Mouse (Mus musculus) spleen, postnatal 10 days (tissue): ENCODE data around the gene Gm13285.
A peak's percentile ranks its signal among the peaks of the same experiment; 100 is the strongest.
"Not testable (repeated sequence)": the region's sequence is repeated elsewhere in the genome, so short reads cannot be mapped to it uniquely, and the experiment has no call there.

Experiments
- DNase-seq, 2 experiments: peaks; one replicate each; pipeline ENCODE4 v3.0.0; 2021 to 2022; ENCODE audit warnings: low spot score in 2 of 2

Gm13285 gene

DNA sequence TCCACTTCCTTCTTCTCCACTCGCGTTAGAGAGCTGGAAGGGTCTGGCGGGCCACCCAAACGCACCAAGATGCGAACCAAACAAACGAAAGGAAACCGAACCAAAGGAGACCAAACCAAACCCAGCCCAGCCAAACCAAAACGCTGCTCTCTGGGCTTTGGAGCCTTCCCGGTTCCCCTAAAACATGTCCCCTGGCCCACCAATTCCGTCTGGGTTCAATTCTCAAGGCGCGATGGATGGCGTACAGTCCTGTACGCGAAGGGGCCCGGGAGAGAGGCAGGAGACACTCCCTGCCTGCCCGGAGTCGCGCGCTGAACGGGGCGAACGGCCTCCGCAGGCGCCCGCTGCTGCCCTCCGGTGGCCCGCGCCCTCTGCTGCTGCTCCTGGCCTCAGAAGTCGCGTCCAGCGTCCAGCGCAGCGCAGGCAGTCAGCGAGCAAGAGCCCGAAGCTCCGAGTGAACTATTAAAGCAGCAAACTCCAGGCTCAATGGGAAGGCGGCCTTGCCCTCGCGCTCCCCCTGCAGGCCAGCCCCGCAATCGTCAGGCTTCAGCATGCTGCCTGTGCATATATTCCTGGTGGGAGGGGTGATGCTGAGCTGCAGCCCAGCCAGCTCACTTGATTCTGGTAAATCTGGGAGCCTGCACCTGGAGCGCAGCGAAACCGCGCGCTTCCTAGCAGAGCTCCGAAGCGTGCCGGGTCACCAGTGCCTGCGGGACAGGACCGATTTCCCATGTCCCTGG is 5.4 kb upstream of the Gm13285 start, which contains the start of gene Gm13275:
TSS of gene Gm13275 (plus strand) at position 552 of the 740 bp plus-strand sequence.
- peak; percentile 47 to 79 for DNase-seq

DNA sequence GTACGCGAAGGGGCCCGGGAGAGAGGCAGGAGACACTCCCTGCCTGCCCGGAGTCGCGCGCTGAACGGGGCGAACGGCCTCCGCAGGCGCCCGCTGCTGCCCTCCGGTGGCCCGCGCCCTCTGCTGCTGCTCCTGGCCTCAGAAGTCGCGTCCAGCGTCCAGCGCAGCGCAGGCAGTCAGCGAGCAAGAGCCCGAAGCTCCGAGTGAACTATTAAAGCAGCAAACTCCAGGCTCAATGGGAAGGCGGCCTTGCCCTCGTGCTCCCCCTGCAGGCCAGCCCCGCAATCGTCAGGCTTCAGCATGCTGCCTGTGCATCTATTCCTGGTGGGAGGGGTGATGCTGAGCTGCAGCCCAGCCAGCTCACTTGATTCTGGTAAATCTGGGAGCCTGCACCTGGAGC is 2.4 kb upstream of the Gm13285 start, which contains the start of gene Gm13279:
TSS of gene Gm13279 (plus strand) at position 301 of the 400 bp plus-strand sequence.
- not testable (repeated sequence) for DNase-seq

DNA sequence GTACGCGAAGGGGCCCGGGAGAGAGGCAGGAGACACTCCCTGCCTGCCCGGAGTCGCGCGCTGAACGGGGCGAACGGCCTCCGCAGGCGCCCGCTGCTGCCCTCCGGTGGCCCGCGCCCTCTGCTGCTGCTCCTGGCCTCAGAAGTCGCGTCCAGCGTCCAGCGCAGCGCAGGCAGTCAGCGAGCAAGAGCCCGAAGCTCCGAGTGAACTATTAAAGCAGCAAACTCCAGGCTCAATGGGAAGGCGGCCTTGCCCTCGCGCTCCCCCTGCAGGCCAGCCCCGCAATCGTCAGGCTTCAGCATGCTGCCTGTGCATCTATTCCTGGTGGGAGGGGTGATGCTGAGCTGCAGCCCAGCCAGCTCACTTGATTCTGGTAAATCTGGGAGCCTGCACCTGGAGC is 3.5 kb downstream of the Gm13285 start, which contains the start of gene Gm13287:
TSS of gene Gm13287 (plus strand) at position 301 of the 400 bp plus-strand sequence.
- DNase-seq: not testable (repeated sequence)

DNA sequence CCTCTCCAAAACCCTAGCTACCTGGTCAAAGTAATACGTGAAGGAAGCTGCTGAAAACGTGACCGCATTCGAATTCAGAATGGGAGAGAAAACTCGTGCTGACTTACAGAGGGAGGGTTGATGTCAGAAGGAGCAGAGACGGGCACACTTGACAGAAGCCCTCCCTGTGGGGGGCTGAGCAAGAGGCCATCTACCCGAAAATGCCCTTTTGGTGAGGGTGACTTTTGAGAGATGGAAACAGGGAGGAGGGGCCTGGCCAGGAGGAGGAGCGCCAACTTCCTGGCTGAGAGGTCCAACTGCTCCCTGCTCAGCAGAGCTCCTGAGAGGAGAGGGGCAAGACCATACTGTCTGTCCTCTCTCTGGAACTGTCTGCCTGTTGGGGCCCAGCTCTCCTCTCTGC is 5.8 kb downstream of the Gm13285 start, which contains the start of gene Gm13288:
TSS of gene Gm13288 (plus strand) at position 301 of the 400 bp plus-strand sequence.
- not testable (repeated sequence) for DNase-seq

DNA sequence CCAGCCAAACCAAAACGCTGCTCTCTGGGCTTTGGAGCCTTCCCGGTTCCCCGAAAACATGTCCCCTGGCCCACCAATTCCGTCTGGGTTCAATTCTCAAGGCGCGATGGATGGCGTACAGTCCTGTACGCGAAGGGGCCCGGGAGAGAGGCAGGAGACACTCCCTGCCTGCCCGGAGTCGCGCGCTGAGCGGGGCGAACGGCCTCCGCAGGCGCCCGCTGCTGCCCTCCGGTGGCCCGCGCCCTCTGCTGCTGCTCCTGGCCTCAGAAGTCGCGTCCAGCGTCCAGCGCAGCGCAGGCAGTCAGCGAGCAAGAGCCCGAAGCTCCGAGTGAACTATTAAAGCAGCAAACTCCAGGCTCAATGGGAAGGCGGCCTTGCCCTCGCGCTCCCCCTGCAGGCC is 6.3 kb downstream of the Gm13285 start:
- DNase-seq: peak in 1 of 2 experiments; percentile 16

DNA sequence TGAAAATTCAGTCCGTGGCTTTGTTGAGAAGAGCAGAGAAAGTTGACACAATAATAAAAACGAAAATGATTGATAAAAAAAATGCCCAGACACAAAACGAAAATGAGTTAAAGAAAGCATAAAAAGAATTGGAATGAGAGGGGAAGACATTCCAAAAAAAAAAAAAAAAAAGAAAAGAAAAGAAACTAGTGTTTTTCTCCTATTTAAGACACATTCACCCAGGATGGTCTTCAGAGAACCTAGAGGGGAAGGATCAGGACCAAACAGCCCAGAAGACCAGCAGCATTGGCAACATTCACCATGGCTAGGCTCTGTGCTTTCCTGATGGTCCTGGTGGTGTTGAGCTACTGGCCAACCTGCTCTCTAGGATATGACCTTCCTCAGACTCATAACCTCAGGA is 16.5 kb downstream of the Gm13285 start, which contains the start of gene Ifna7:
TSS of gene Ifna7 (plus strand) at position 301 of the 400 bp plus-strand sequence.
- DNase-seq: no peak

DNA sequence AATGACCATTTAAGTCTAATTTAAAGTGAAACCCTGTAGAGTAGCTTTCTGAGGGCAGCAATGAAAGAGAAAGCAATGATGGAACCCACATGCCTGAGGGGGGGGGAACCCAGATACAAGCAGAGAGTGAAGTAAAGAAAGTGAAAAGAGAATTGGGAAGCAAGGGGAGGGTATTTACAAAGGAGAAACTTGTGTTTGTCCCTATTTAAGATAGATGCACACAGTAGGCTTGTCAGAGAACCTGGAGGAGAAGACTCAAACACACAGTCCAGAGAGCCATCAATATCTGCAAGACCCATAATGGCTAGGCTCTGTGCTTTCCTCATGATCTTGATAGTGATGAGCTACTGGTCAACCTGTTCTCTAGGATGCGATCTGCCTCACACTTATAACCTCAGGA is 20.2 kb downstream of the Gm13285 start, which contains the start of gene Ifna11:
TSS of gene Ifna11 (plus strand) at position 301 of the 400 bp plus-strand sequence.
- no peak for DNase-seq

DNA sequence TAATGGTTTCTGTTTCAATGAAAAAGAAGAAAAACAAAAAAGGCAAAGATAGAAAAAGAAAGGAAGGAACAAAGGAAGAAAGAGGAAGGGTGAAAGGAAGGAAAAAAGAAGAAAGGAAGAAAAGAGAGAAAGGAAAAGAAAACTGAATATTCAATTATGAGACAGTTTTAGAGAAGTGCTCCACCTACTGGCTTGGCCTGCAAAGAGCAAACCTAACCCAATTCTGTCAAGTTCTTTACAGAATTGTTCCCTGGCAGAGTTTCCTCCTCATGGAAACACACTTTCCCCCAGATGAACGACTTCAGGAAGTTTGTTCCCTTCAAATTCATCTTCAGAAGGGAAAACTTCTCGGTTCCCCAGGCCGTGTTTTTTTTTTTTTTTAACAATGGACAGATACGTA is 23.5 kb downstream of the Gm13285 start:
- peak in 1 of 2 experiments; percentile 22 for DNase-seq

DNA sequence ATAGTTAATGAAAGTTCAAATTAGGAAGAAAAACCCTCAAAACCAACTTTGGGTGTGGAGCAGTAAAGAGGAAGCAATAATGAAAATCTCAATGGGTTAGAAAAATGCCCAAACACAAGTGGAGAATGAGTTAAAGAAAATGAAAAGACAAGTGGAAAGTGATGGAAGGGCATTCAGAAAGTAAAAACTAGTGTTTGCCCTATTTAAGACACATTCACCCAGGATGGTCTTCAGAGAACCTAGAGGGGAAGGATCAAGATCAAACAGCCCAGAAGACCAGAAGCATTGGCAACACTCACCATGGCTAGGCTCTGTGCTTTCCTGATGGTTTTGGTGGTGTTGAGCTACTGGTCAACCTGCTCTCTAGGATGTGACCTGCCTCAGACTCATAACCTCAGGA is 27.7 kb downstream of the Gm13285 start, which contains the start of gene Ifna6:
TSS of gene Ifna6 (plus strand) at position 301 of the 400 bp plus-strand sequence.
- not testable (repeated sequence) for DNase-seq

DNA sequence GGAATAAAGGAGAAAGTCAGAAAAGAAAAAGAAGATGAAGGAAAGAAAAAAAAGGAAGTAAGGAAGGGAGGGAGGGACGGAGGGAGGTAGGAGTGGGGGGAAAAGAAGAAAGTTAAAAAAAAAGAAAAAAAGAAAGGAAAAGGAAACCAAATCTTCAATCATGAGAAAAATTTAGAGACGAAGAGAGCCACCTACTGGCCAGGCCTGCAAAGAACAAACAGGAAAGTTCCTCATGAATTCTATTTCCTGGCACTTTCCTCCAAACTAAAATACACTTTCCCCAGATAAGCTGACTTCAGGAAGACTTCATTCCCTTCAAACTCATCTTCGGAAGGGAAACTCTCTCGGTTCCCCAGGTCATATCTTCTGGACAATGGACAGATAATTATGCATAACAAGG is 31.1 kb downstream of the Gm13285 start:
- DNase-seq: peak in 1 of 2 experiments; percentile 37

DNA sequence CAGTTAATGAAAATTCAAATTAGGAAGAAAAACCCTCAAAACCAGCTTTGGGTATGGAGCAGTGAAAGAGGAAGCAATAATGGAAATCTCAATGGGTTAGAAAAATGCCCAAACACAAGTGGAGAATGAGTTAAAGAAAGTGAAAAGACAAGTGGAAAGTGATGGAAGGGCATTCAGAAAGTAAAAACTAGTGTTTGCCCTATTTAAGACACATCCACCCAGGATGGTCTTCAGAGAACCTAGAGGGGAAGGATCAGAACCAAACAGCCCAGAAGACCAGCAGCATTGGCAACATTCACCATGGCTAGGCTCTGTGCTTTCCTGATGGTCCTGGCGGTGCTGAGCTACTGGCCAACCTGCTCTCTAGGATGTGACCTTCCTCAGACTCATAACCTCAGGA is 35.8 kb downstream of the Gm13285 start, which contains the start of gene Ifna5:
TSS of gene Ifna5 (plus strand) at position 301 of the 400 bp plus-strand sequence.
- DNase-seq: not testable (repeated sequence)

DNA sequence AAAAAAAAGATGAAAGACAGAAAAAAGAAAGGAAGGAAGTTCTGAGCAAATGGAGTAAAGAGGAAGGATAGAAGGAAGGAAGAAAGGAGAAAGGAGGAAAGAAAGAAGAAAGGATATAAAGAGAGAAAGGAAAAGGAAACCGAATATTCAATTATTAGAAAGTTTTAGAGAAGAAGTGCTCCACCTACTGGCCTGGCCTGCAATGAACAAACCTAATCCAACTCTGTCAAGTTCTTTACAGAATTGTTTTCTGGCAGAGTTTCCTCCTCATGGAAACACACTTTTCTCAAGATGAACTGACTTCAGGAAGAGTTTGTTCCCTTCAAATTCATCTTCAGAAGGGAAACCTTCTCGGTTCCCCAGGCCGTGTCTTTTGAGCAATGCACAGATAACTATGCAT is 39.4 kb downstream of the Gm13285 start:
- peak in 1 of 2 experiments; percentile 22 for DNase-seq

DNA sequence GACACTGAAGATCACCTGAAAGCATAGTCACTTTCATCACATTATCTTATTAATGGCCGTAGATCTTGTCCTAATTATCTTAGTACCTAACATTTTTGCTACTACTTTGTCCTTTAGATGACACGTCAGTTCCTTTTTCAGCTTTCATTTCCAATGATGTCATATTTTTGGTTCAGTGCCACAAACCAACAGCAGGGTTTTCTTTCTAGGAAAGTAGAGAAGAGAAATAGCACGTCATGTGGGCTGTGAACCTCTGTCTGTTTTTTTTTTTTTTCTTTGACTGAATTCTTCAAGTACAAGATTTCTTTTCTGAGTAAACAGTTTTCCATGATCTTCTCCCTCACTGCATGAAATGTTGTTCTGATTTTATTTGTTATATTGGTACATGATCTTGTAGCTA is 40.6 kb downstream of the Gm13285 start:
- no peak for DNase-seq

DNA sequence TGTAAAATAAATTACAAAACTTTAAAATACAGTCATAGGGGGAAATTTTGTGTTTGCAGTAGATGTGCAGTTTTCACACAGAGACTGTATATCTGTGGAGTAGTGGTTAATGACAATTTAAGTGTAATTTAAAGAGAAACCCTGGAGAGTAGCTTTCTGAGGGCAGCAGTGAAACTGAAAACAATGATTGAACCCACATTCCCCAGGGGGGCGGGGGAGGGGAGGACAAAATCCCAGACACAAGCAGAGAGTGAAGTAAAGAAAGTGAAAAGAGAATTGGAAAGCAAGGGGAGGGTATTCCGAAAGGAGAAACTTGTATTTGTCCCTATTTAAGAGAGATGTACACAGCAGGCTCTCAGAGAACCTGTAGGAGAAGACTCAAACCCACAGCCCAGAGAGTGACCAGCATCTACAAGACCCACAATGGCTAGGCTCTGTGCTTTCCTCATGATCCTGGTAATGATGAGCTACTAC is 42.0 kb downstream of the Gm13285 start, which contains the start of gene Ifna4:
TSS of gene Ifna4 (plus strand) at position 424 of the 474 bp plus-strand sequence.
- DNase-seq: no peak

DNA sequence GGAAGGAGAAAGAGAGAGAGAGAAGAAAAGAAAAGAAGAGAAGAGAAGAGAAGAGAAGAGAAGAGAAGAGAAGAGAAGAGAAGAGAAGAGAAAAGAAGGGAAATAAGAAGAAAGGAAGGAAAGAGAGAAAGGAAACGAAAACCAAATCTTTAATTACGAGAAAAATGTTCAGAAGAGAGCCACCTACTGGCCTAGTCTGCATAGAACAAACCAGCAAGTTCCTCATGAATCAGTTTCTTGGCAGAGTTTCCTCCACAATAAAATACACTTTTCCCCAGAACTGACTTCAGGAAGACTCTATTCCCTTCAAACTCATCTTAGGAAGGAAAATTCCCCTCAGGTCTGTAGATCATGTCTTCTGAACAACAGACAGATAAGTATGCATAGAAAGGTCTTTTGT is 45.9 kb downstream of the Gm13285 start:
- no peak for DNase-seq

DNA sequence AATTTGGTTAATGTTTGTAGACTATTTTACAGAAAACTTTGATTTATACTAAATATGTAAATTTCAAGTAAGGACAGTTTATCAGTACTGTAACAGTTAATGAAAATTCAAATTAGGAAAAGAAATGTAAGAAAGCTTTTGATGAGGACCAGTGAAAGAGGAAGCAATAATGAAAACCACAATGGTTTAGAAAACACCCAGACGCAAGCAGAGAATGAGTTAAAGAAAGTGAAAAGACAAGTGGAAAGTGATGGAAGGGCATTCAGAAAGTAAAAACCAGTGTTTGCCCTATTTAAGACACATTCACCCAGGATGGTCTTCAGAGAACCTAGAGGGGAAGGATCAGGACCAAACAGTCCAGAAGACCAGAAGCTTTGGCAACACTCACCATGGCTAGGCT is 50.2 kb downstream of the Gm13285 start, which contains the start of gene Ifna1:
TSS of gene Ifna1 (plus strand) at position 390 of the 400 bp plus-strand sequence.
- no peak for DNase-seq
